ENCODE assay signal across 8 mouse cellular contexts in the genomic region with DNA sequence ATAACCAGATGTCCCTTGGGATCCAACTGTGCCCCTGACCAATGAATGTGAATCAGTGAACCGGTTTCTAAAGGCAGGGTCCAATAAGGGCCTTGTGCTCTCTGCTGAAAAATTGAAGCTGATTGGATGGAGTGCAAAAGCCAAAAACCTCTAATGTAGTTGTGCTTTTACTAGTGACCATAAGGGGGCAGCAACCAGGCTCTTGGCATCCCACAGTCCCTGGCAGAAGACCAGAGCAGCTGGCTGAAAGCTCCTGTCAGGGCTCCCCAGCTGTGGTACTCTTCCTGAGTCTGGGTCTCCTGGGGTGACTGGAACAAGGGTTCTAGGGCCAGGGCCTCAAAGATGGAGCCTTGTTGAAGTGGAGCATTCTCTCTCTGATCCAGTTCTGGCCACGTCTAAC. TPM values are rescaled to one million over a fixed set of nuclear protein-coding genes. Genes with fewer than 3 reads are reported as not detected.
DNase-seq lines count a peak whose midpoint lies in the region; ATAC-seq lines count a peak whose summit lies in the region.

No protein-coding gene starts in this region.

- H3K9me3 ChIP-seq in embryonic facial prominence, embryonic 13.5 days = no peaks in the 10 kb centered on the region
- no peaks in the 10 kb centered on the region for H3K9me3 ChIP-seq in limb, embryonic 13.5 days
- H3K9me3 ChIP-seq in midbrain, embryonic 16.5 days (replicated peaks; ENCODE audit: control insufficient read depth, low read length, poor library complexity, severe bottlenecking) = no peaks in the 10 kb centered on the region

- H3K4me1 ChIP-seq in embryonic facial prominence, embryonic 13.5 days = peaks cover 34% of the 10 kb centered on the region
- peaks cover 32% of the 10 kb centered on the region for H3K4me1 ChIP-seq in limb, embryonic 13.5 days
- peaks cover 17% of the 10 kb centered on the region for H3K4me1 ChIP-seq in midbrain, embryonic 16.5 days (ENCODE audit: control insufficient read depth, insufficient read depth, low read length)

- 39% methylated on average over 2 of the region's 2 CpGs for WGBS in embryonic facial prominence, embryonic 13.5 days
- WGBS in limb, embryonic 13.5 days = 26% methylated on average over 2 of the region's 2 CpGs
- WGBS in midbrain, embryonic 16.5 days = 32% methylated on average over 2 of the region's 2 CpGs

- ATAC-seq in embryonic facial prominence, embryonic 13.5 days (ENCODE audit: insufficient number of reproducible peaks, insufficient read depth, low FRiP score, low TSS enrichment, low read depth) = no peak
- ATAC-seq in limb, embryonic 13.5 days (ENCODE audit: low FRiP score, low read depth) = peak; percentile 34; the same call in 1 of the 2 replicates
- ATAC-seq in midbrain, embryonic 16.5 days = 0 out of 2 replicates have a peak, but pooled peaks have one; percentile 13

- peak overlapping the region; percentile 60 for H3K27ac ChIP-seq in embryonic facial prominence, embryonic 13.5 days
- H3K27ac ChIP-seq in limb, embryonic 13.5 days = 0 out of 2 replicates have a peak overlapping the region, but pooled peaks have one; percentile 33
- 0 out of 2 replicates have a peak overlapping the region, but pooled peaks have one; percentile 10 for H3K27ac ChIP-seq in midbrain, embryonic 16.5 days (ENCODE audit: low read length)

- peak; percentile 92 for DNase-seq in 3T3-L1 (ENCODE audit: low read depth, low spot score)
- peak; percentile 64 to 67 for DNase-seq in adrenal gland, adult 18-20 months (ENCODE audit: low spot score in 2 of 2)
- DNase-seq in heart, adult 8-10 months (ENCODE audit: low spot score) = peak; percentile 89
- peak; percentile 83 to 85 for DNase-seq in kidney, adult 8-10 months
- peak; percentile 68 to 81 for DNase-seq in spleen, postnatal 4 days (ENCODE audit: low spot score in 2 of 2)

- no peak overlapping the region for H3K9ac ChIP-seq in embryonic facial prominence, embryonic 13.5 days
- no peak overlapping the region; the same call in 1 of the 2 replicates for H3K9ac ChIP-seq in limb, embryonic 13.5 days
- no peak overlapping the region for H3K9ac ChIP-seq in midbrain, embryonic 16.5 days (ENCODE audit: low read depth, low read length)

- peaks cover 9% of the 10 kb centered on the region; the same call in 1 of the 2 replicates for H3K36me3 ChIP-seq in embryonic facial prominence, embryonic 13.5 days
- H3K36me3 ChIP-seq in limb, embryonic 13.5 days = peaks cover 5% of the 10 kb centered on the region; the same call in 1 of the 2 replicates
- no peaks in the 10 kb centered on the region for H3K36me3 ChIP-seq in midbrain, embryonic 16.5 days (ENCODE audit: control insufficient read depth, insufficient read depth, low read length)

- no peaks in the 10 kb centered on the region for H3K27me3 ChIP-seq in embryonic facial prominence, embryonic 13.5 days
- H3K27me3 ChIP-seq in limb, embryonic 13.5 days = no peaks in the 10 kb centered on the region
- H3K27me3 ChIP-seq in midbrain, embryonic 16.5 days (ENCODE audit: control insufficient read depth, insufficient read depth, low read depth, low read length) = no peaks in the 10 kb centered on the region

- peak overlapping the region; percentile 20; the same call in 1 of the 2 replicates for H3K4me2 ChIP-seq in embryonic facial prominence, embryonic 13.5 days
- 0 out of 2 replicates have a peak overlapping the region, but pooled peaks have one; percentile 21 for H3K4me2 ChIP-seq in limb, embryonic 13.5 days (replicated peaks)
- no peak overlapping the region for H3K4me2 ChIP-seq in midbrain, embryonic 16.5 days (ENCODE audit: low read length)

- no peak overlapping the region for H3K4me3 ChIP-seq in embryonic facial prominence, embryonic 13.5 days
- H3K4me3 ChIP-seq in limb, embryonic 13.5 days = 0 out of 2 replicates have a peak overlapping the region, but pooled peaks have one; percentile 2
- no peak overlapping the region for H3K4me3 ChIP-seq in midbrain, embryonic 16.5 days (ENCODE audit: low read depth, low read length)

RNA-seq across cellular contexts. Expression of a gene that starts 2.8 kb away (rescaled TPM):
- total RNA-seq in adrenal gland, adult 18-20 months (2021) = 100 to 1,000 TPM; 142 to 164 TPM
- polyA plus RNA-seq in embryonic facial prominence, embryonic 13.5 days (2015; fragmentation: Nextera tagmentation; extraction: Ambion mirVana) = 131 and 150 TPM in 2 replicates
- total RNA-seq in heart, adult 8-10 months (2022) = 100 to 1,000 TPM; 112 to 128 (median 117) TPM
- 140 and 144 TPM in 2 replicates for polyA plus RNA-seq in limb, embryonic 13.5 days (2015; fragmentation: Nextera tagmentation; extraction: Ambion mirVana)
- polyA plus RNA-seq in midbrain, embryonic 16.5 days (2015; fragmentation: Nextera tagmentation; extraction: Ambion mirVana) = 131 and 134 TPM in 2 replicates

RNA-seq across cellular contexts. Expression of a gene that starts 5.6 kb away (rescaled TPM):
- 10 to 100 TPM; 40.0 to 43.1 TPM for total RNA-seq in adrenal gland, adult 18-20 months (2021)
- polyA plus RNA-seq in embryonic facial prominence, embryonic 13.5 days (2015; fragmentation: Nextera tagmentation; extraction: Ambion mirVana) = 69.6 and 71.8 TPM in 2 replicates
- total RNA-seq in heart, adult 8-10 months (2022) = 10 to 100 TPM; 19.7 to 30.4 (median 24.4) TPM
- polyA plus RNA-seq in limb, embryonic 13.5 days (2015; fragmentation: Nextera tagmentation; extraction: Ambion mirVana) = 76.6 and 92.7 TPM in 2 replicates
- polyA plus RNA-seq in midbrain, embryonic 16.5 days (2015; fragmentation: Nextera tagmentation; extraction: Ambion mirVana) = 16.9 and 21.1 TPM in 2 replicates

RNA-seq across cellular contexts. Expression of a gene that starts 13.4 kb away (rescaled TPM):
- 10 to 100 TPM; 62.3 to 87.0 TPM for total RNA-seq in adrenal gland, adult 18-20 months (2021)
- 4.0 and 5.4 TPM in 2 replicates for polyA plus RNA-seq in embryonic facial prominence, embryonic 13.5 days (2015; fragmentation: Nextera tagmentation; extraction: Ambion mirVana)
- total RNA-seq in heart, adult 8-10 months (2022) = 10 to 100 TPM; 41.3 to 50.7 (median 49.8) TPM
- 4.3 and 5.7 TPM in 2 replicates for polyA plus RNA-seq in limb, embryonic 13.5 days (2015; fragmentation: Nextera tagmentation; extraction: Ambion mirVana)
- 10.3 and 11.0 TPM in 2 replicates for polyA plus RNA-seq in midbrain, embryonic 16.5 days (2015; fragmentation: Nextera tagmentation; extraction: Ambion mirVana)

RNA-seq across cellular contexts. Expression of a gene that starts 21.5 kb away (rescaled TPM):
- total RNA-seq in adrenal gland, adult 18-20 months (2021) = 100 to 1,000 TPM; 112 to 146 TPM
- polyA plus RNA-seq in embryonic facial prominence, embryonic 13.5 days (2015; fragmentation: Nextera tagmentation; extraction: Ambion mirVana) = 217 and 248 TPM in 2 replicates
- 10 to 100 TPM; 20.3 to 30.7 (median 26.2) TPM for total RNA-seq in heart, adult 8-10 months (2022)
- polyA plus RNA-seq in limb, embryonic 13.5 days (2015; fragmentation: Nextera tagmentation; extraction: Ambion mirVana) = 211 and 231 TPM in 2 replicates
- polyA plus RNA-seq in midbrain, embryonic 16.5 days (2015; fragmentation: Nextera tagmentation; extraction: Ambion mirVana) = 148 and 154 TPM in 2 replicates

RNA-seq across cellular contexts. Expression of a gene that starts 29.3 kb away (rescaled TPM):
- under 1 TPM; 0.27 to 0.42 TPM for total RNA-seq in adrenal gland, adult 18-20 months (2021)
- polyA plus RNA-seq in embryonic facial prominence, embryonic 13.5 days (2015; fragmentation: Nextera tagmentation; extraction: Ambion mirVana) = 0.55 and 0.62 TPM in 2 replicates
- under 1 TPM; 0.17 to 0.19 (median 0.19) TPM for total RNA-seq in heart, adult 8-10 months (2022)
- polyA plus RNA-seq in limb, embryonic 13.5 days (2015; fragmentation: Nextera tagmentation; extraction: Ambion mirVana) = 0.25 and 0.33 TPM in 2 replicates
- 0.29 and 0.58 TPM in 2 replicates for polyA plus RNA-seq in midbrain, embryonic 16.5 days (2015; fragmentation: Nextera tagmentation; extraction: Ambion mirVana)

Comparison
In these comparisons a context has a peak if more than half of its experiments do, and no peak if none do; other contexts are left out.
1. H3K27ac ChIP-seq: peak in every context shown above with its lines; median percentile 60 in embryonic facial prominence, embryonic 13.5 days; 33 in limb, embryonic 13.5 days; 10 in midbrain, embryonic 16.5 days.